ENCODE assay signal across 12 mouse cellular contexts in the genomic region with DNA sequence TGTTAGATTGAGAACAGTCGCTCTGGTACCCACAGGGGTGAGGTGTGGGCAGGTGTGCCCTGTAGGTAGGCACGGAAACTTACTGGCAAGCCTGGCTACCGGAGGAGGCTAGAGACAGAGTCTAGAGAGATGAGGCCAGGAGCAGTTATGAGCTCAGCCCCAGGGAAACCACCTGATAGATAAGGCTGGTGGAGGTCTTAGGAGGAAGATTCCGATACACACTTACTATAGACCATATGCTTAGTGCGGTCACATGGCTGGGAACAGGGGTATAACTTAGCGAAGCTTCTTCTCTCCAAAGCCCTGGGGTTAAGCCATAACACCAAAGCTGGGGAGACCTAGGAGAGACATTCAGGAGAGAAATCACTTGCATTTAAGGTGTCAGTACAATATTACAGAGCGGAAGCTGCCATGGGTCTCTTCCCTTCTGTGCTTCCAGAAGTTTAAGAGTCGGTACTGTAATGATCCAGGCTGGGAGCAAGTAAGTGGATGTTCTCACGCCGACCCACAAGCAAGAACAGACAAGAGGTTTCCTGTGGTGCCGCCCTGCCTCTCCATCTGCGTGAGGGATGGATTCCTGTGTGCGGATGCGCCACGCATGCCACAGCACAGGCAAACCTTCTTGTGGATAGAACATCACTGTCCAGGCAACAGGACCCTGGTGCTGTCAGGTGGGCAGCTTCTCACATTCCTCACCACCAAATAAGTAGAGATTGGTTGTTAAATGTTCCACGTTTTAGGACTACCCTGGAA.
"Had no signal": no experiment of that assay in that cellular context is flagged by ENCODE, and none has a peak within 500 bp of the region (broad histone marks: within the 10 kb centered on the region; RNA-seq: fewer than 3 reads in every experiment).

No protein-coding gene starts in this region.

- DNase-seq: kidney, adult 8-10 months; kidney, postnatal 36 days; layer of hippocampus, adult 9-11 months; lung, postnatal 14 days; right cerebral cortex, postnatal 25 days; thymus, adult 18-20 months had no signal

- H3K36me3 ChIP-seq: limb, embryonic 13.5 days; lung, embryonic 15.5 days; midbrain, embryonic 13.5 days had no signal

- H3K9ac ChIP-seq: limb, embryonic 13.5 days; midbrain, embryonic 13.5 days had no signal

- H3K9me3 ChIP-seq: limb, embryonic 13.5 days; lung, embryonic 15.5 days; midbrain, embryonic 13.5 days had no signal

- H3K27ac ChIP-seq: limb, embryonic 13.5 days; liver, embryonic 14.5 days; macrophage; midbrain, embryonic 13.5 days had no signal

- ATAC-seq: intestine, embryonic 16.5 days; midbrain, embryonic 13.5 days had no signal

- H3K4me3 ChIP-seq: lung, embryonic 15.5 days had no signal
